Mouse (Mus musculus) urinary bladder, postnatal 36 days (tissue): ENCODE measurements around the gene Fat3.

Experiments
- DNase-seq, 2 experiments: peaks; one replicate each; pipeline ENCODE4 v3.0.0; 2022; ENCODE audit warnings: low spot score in 2 of 2, mixed read lengths in 1 of 2

The Fat3 gene

GRCm38 (mm10) chr9:16028394-16028911 is 472.6 kb downstream of the Fat3 start:
- no peak for DNase-seq

DNA sequence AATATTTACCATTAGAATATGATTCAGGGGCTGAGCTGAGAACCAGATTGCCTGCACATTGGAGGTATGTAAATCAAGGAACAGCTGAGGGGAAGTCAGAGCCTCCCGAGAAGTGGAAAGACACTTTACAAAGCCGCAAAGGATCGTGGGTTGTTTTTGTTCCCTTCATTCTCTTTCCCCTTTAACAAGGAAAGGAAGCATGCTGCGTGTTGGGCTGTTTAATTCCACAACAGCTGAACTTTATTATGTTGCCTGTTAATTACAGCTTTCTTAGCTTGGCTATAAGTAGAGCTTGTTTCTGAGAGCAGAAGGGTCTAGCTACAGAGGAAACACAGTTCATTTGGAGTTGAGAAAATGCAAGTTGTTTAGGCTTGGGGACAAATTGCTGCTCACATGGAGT is 475.0 kb downstream of the Fat3 start:
- DNase-seq: no peak

DNA sequence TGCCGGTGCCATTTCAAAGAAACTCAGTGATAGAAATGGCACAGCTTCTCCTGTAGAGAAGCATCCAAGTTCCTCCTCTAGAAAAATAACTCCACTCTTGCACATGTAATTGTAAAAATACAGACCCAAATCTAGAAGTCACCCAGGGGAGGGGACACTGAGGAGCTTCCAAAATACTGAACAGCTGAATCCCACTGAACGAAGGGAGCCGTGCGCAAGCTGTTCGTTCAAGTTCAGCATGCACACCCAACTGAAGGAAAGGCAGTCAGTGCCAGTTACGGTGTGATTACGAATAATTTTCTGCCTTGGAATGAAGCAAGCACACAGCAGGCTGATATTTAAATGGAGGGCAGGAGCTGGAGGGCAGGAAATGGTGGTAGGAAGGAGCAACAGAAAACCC is 476.4 kb downstream of the Fat3 start:
- no peak for DNase-seq

DNA sequence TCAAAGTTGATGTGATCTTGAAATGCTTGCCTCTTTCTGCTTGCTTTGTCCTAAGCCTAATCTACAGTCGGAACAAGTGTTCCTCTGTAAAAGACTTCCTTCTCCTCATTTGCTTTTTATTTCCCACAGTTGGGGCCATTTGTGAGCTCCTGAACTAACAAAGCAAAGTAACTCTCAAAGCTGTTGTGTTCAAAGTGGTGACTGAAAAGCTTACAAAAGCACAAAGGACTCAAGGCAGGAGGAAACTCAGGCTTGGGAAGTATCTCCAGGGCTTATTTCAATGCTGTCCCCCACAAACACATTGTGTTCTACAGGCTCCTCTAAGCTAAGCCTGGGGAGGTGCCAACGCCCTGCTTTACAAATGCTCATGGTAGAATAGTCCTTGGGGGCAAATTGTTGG is 487.0 kb downstream of the Fat3 start:
- DNase-seq: no peak

DNA sequence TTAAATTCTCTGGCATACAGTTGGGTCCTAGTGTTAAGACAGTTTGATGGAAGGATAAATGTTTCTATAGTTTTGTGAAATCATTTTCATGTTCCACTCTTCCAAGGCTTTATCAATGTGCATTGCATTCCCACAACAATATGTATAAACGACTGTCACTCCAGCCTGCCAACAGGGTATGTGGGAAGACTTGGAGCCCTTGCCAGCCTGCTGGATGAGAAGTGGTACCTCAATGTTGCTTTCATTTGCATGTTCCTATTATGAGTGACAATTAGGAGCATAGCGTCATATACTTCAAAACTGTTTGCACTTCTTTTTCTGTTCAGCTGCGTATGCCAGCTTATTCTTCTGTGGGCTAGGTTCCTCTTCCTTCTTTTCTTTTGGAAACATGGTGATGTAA is 489.7 kb downstream of the Fat3 start:
- DNase-seq: no peak

DNA sequence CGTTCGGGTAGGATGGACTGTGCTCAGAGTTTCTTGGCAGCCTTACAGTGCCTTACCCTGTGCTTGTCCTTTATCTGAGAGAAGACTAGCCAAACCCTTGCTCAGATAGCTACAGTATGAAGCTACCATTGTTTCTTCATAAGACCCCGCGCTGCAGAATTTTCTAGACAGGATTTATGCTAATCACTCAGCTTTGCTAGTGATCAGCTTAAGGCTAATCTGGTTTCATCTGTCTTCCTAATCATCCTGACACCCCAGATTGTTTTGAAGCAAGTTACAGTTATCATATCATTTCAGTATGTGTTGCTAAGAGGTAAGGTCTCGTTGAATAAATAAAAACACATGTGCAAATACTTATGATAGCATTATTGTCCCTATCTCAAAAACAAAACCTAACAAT is 493.6 kb downstream of the Fat3 start:
- DNase-seq: no peak

DNA sequence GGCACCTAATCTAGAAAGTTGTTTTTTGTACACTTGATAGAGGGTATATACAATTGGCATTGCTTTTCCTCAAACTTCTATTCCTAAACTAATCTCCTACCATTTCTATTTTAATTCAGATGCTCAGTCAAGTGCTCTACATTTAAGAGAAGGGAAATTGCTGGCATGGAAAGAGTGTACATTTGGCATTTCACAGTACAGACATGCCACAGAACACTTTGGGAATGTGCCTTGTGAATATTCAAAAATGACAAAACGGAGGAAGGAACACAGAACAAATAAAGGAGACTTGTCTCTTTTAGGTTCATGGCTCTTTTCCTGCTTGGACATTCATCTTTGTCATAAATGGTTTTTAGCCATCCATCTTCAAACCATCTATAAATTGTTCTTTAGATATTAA is 498.1 kb downstream of the Fat3 start:
- DNase-seq: no peak

DNA sequence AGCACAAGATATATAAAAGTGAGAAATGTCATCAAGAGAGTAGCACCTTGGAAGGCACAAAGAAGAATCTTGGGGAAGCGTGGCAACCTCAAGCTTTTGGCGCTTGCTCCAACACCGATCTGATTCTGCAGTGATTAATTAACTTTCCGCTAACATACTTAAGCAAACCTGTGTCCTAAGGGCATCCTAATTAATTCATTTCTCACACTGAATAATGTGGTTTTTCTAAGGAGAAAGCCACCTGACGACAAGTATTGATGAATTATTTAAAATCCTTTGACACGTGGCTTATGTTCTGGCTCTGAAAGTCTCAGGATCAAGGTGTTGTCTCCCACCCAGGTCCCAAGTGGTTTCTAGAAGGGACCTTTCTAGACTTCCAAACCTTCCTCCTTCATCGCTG is 506.3 kb downstream of the Fat3 start:
- no peak for DNase-seq

GRCm38 (mm10) chr9:15994177-15994576 is 506.9 kb downstream of the Fat3 start:
- DNase-seq: no peak

DNA sequence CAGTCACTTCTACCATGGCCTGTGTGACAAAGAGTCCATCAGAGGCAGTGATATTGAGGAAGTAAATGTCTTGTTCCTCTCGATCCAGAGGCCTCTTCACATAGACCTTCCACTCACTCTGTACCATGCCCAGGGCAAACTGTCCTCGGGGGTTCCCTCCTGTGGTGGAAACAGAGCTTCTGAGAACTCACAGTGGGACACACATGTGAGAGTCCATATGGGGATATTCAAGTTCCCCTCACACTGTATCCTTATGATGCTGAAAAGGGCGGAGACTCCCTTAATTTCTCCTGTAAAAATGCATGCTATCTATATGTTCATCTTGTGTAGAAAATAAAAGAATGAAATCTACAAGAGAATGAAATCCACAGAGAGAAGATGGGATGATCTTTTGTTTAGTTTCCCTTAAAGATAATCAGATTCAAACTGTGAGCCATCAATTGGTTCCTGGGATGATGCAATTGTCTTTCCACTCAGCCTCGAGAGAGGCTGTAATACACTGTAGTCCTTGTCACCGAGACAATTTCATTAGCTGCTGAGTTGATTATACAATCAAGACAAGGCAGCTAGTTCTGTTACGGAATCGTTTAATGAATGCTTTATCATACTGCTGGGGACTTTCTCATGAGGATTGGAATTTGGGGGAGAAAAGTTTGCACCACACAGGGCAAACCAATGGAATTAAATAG is 508.8 kb downstream of the Fat3 start:
- DNase-seq: no peak

DNA sequence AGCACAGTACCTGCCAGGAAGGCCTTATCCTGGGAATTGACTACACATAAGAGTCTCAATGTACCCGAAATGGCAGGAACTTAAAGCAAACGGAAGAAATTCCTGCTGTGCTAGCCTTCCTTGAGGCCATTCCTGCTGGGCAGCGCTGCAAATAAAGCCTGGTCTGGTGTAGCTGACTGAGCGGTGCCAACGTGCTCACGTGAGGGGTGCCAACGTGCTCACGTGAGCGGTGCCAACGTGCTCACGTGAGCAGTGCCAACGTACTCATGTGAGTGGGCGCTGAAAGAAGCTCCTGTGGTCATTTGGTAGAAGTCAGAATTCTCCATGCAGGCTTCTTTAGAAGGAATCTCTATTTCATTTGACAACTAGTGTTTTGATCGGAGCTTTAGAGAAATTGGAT is 522.8 kb downstream of the Fat3 start:
- no peak for DNase-seq

- no peak for DNase-seq
These were observed 524.0 kb downstream of the Fat3 start for GRCm38 (mm10) chr9:15976959-15977663.

GRCm38 (mm10) chr9:15975999-15976398 is 525.1 kb downstream of the Fat3 start:
- DNase-seq: no peak

DNA sequence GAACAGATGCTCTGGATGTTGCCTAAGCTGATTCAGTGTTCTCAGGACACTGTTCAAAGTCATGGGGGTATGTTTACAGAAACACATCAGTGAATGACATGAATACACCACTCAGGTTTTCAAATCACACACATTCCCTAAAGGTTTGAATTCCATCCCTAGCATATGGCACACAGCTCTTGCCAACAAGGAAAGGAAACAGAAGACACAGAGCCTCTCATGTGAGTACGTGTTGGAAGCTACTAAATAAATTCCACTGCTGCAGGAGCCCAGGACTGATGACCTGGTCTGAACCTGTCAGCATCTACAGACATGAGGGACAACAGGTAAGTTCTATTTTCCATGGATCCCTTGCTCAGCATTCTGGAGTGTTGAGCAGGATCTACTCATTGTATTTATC is 528.9 kb downstream of the Fat3 start:
- DNase-seq: no peak

GRCm38 (mm10) chr9:15971393-15971792 is 529.7 kb downstream of the Fat3 start:
- no peak for DNase-seq

- DNase-seq: peak; percentile 4 to 11
These were observed 536.9 kb downstream of the Fat3 start for GRCm38 (mm10) chr9:15964198-15964597.

DNA sequence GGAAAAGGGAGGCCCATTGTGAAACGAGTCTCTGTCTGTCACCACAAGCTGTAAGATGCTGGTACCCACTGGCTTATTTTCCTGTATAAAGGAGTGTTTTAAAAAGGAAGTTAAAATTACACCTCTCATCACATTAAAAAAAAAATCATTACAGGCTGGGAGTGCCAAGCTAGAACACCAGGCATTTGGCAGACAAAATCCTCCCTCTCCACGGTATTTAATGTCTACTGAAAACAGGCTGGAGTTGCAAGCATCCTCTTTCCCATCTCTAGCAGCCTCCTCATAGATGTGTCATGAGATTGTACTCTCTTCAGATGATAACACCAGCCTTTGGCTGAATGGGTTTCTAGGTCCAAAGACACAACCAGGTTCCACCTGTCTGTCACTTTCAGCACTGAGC is 538.2 kb downstream of the Fat3 start:
- no peak for DNase-seq

DNA sequence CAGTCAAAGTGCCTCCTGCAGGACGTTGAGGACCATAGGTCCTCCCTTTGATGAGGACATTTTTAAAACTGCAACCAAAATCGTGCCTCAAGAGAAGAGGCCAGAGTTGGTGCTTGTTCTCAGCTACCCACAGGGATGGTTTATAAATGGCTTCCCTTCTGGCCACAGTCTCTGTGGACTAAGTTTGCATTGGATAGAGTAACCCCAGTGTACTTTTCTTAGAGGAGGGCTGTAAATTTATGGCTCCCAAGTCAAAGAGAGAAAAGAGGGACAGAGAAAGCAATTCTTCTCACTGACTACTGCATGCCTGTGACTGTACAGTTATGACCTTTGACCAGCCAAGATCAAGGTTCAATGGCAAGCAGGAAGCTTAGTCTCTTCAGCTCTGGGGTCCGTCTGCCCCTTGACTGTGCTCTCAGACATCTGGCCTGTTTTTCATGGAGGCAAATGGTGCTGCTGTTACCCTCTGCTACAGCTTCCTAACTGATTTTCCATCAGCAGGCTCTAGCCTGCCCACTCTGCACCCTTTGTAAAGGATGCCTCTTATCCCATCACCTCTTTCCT is 542.8 kb downstream of the Fat3 start:
- DNase-seq: no peak

DNA sequence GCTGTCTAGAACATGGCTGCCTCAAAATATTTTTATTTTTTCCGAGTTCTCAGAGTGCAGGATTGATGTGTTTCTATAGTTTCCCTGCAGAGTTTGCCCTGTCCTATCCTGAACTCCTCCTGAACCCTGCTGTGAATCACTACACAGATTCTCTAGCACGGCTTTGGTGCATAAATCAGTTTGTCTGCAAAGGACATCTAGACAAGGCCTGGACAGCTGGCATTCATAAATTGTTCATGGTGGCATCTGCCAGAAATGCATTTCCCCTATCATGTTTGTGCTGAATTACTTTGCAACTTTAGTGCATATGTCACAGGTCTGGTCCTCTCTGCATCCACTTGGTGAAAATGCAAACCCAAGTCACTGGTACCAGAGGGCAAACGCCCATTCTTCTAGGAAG is 543.3 kb downstream of the Fat3 start:
- no peak for DNase-seq

- DNase-seq: no peak
These were observed 545.8 kb downstream of the Fat3 start for GRCm38 (mm10) chr9:15955147-15955782.

GRCm38 (mm10) chr9:15954338-15954704 is 546.8 kb downstream of the Fat3 start:
- DNase-seq: no peak

GRCm38 (mm10) chr9:15953585-15954337 is 547.3 kb downstream of the Fat3 start:
- DNase-seq: no peak
